Mouse (Mus musculus) spleen, adult 12 weeks (tissue): ENCODE results near the gene Olfr56.
"Not testable (repeated sequence)": the region's sequence is repeated elsewhere in the genome, so short reads cannot be mapped to it uniquely, and the experiment has no call there.

ENCODE experiments used
- DNase-seq: peaks from one replicate; pipeline ENCODE4 v3.0.0; 2022; ENCODE audit warnings: low spot score

Olfr56 gene

GRCm38 (mm10) chr11:49170576-49170975 is 191.9 kb downstream of the Olfr56 start:
- DNase-seq = no peak

- no peak for DNase-seq
Measured at GRCm38 (mm10) chr11:49175345-49175744, 196.7 kb downstream of the Olfr56 start.

- DNase-seq = not testable (repeated sequence)
Measured at GRCm38 (mm10) chr11:49176047-49176779, 197.5 kb downstream of the Olfr56 start.

GRCm38 (mm10) chr11:49183172-49183571 is 204.5 kb downstream of the Olfr56 start:
- no peak for DNase-seq
